Mouse (Mus musculus) intestine, embryonic 14.5 days (tissue): Measurements from ENCODE around the gene Lsm14a. TPM values are rescaled to one million over a fixed set of nuclear protein-coding genes. Genes with fewer than 3 reads are reported as not detected.
"Not testable (repeated sequence)": the region's sequence is repeated elsewhere in the genome, so short reads cannot be mapped to it uniquely, and the experiment has no call there.

ENCODE experiments used
- ATAC-seq: fragments of 200-750 bp; cut with Nextera tagmentation; replicated peaks from 2 replicates; pipeline ENCODE4 v1.8.0; 2017; ENCODE audit warnings: low read depth, moderate number of reproducible peaks, moderate TSS enrichment, moderate library complexity; ENCODE audit not compliant: low FRiP score, low TSS enrichment
- DNase-seq: peaks from one replicate; pipeline ENCODE4 v3.0.0-alpha.2; 2018; ENCODE audit warnings: low spot score
- H3K27ac ChIP-seq: fragments of 300-500 bp; sonication (generic); 2 replicates; pipeline ENCODE4 v1.5.1; 2014; ENCODE audit warnings: low read depth, mild to moderate bottlenecking, control low read depth
- H3K27me3 ChIP-seq: fragments of 300-500 bp; sonication (generic); replicated peaks from 2 replicates; pipeline ENCODE4 v1.6.1; 2014; ENCODE audit warnings: low read length, control low read depth; ENCODE audit not compliant: control insufficient read depth, insufficient read depth
- H3K36me3 ChIP-seq: fragments of 300-500 bp; sonication (generic); 2 replicates; pipeline ENCODE4 v1.6.1; 2014; ENCODE audit warnings: low read length, control low read depth; ENCODE audit not compliant: control insufficient read depth, insufficient read depth
- H3K4me1 ChIP-seq: fragments of 300-500 bp; sonication (generic); replicated peaks from 2 replicates; pipeline ENCODE4 v1.6.1; 2014; ENCODE audit warnings: low read length, control low read depth, mixed read lengths; ENCODE audit not compliant: control insufficient read depth, insufficient read depth
- H3K4me2 ChIP-seq: fragments of 300-500 bp; sonication (generic); 2 replicates; pipeline ENCODE4 v1.6.1; 2014; ENCODE audit warnings: low read length
- H3K4me3 ChIP-seq: fragments of 300-500 bp; sonication (generic); 2 replicates; pipeline ENCODE4 v1.5.1; 2014; ENCODE audit warnings: low read depth, low read length, control low read depth, mixed read lengths
- H3K9ac ChIP-seq: fragments of 300-500 bp; sonication (generic); 2 replicates; pipeline ENCODE4 v1.6.1; 2014; ENCODE audit warnings: mild to moderate bottlenecking, low read length
- H3K9me3 ChIP-seq: fragments of 300-500 bp; sonication (generic); 2 replicates; pipeline ENCODE4 v1.6.1; 2016; ENCODE audit warnings: low read length, control low read depth; ENCODE audit not compliant: control insufficient read depth
- WGBS: fragments of 180-500 bp; shearing (Covaris S2); extraction: QIAGEN DNeasy Blood & Tissue Kit; methylation state at CpG from one replicate; pipeline ENCODE4 v1.1.7; 2014; 5-methylcytosine and 5-hydroxymethylcytosine counted together
- polyA plus RNA-seq: library from polyadenylated mRNA; unstranded; fragments of >200 nt; fragmentation: Nextera tagmentation; extraction: Ambion mirVana; gene quantifications from 2 replicates; pipeline ENCODE4 v1.2.1, GENCODE M21; 2014

The Lsm14a gene
- polyA plus RNA-seq, 1 experiment from 2014 or later, result 53.1 TPM

GRCm38 (mm10) chr7:34336545-34336944 lies 56.6 kb downstream of the Lsm14a start:
- ATAC-seq, DNase-seq, H3K9me3 ChIP-seq, H3K4me2 ChIP-seq, H3K27me3 ChIP-seq, H3K27ac ChIP-seq, H3K4me3 ChIP-seq, H3K4me1 ChIP-seq, H3K9ac ChIP-seq: not testable (repeated sequence)
- peaks cover 15% of the 10 kb centered on the region for H3K36me3 ChIP-seq
- WGBS, result 78% methylated on average over 1 of the region's 1 CpGs

- Histone ChIP-seq H3K4me2 (no peak overlapping the region), H3K27me3 (no peaks in the 10 kb centered on the region), H3K9me3 (no peaks in the 10 kb centered on the region), H3K36me3 (no peaks in the 10 kb centered on the region), H3K4me3 (no peak overlapping the region), H3K27ac (no peak overlapping the region), H3K9ac (no peak overlapping the region), H3K4me1 (no peaks in the 10 kb centered on the region)
- 0 out of 2 replicates have a peak, but pooled peaks have one; percentile 62 for ATAC-seq
- no peak for DNase-seq
- 33% methylated on average over 3 of the region's 3 CpGs for WGBS
Observed at GRCm38 (mm10) chr7:34327493-34327892, 65.6 kb downstream of the Lsm14a start.

- DNase-seq (no peak), ATAC-seq (no peak)
- Histone ChIP-seq H3K36me3 (no peaks in the 10 kb centered on the region), H3K9me3 (no peaks in the 10 kb centered on the region), H3K4me3 (no peak overlapping the region), H3K27ac (no peak overlapping the region), H3K4me2 (no peak overlapping the region), H3K27me3 (no peaks in the 10 kb centered on the region), H3K9ac (no peak overlapping the region), H3K4me1 (no peaks in the 10 kb centered on the region)
- WGBS, result 96% methylated on average over 1 of the region's 1 CpGs
Observed at GRCm38 (mm10) chr7:34324857-34325256, 68.3 kb downstream of the Lsm14a start.

GRCm38 (mm10) chr7:34324005-34324404 lies 69.1 kb downstream of the Lsm14a start:
- Histone ChIP-seq H3K9me3 (no peaks in the 10 kb centered on the region), H3K4me2 (no peak overlapping the region), H3K27me3 (no peaks in the 10 kb centered on the region), H3K4me1 (no peaks in the 10 kb centered on the region), H3K9ac (no peak overlapping the region), H3K36me3 (no peaks in the 10 kb centered on the region), H3K4me3 (no peak overlapping the region), H3K27ac (no peak overlapping the region)
- DNase-seq (no peak), ATAC-seq (no peak)
- 97% methylated on average over 2 of the region's 2 CpGs for WGBS

DNA sequence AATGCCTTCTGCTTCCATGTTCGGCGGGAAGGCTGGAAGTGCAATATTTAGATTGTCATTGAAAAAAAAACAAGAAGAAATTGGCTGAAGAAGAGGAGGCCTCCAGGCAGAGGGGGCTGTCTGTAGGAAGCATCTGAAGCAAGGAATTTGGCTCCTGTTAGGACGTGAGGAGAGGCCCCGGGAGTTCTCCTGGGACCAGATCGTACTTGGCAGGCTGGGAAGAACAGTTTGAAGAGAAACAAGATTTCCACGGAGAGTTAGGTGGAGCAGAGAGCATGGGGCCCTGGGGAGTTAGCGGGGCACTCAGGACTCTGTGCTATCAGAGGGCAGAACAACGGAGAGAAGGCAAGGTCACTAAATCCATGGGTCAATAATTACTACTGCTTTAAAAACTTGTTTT lies 69.8 kb downstream of the Lsm14a start:
- no peaks in the 10 kb centered on the region for H3K36me3 ChIP-seq
- H3K27me3 ChIP-seq, result no peaks in the 10 kb centered on the region
- H3K4me1 ChIP-seq, result peaks cover 3% of the 10 kb centered on the region
- H3K9me3 ChIP-seq, result no peaks in the 10 kb centered on the region
- ATAC-seq, result no peak
- DNase-seq, result no peak
- 60% methylated on average over 8 of the region's 8 CpGs for WGBS
- no peak overlapping the region; the same call in 1 of the 2 replicates for H3K27ac ChIP-seq
- no peak overlapping the region for H3K9ac ChIP-seq
- H3K4me2 ChIP-seq, result no peak overlapping the region
- no peak overlapping the region for H3K4me3 ChIP-seq

- H3K4me2 ChIP-seq, result no peak overlapping the region
- no peak overlapping the region for H3K4me3 ChIP-seq
- DNase-seq (no peak), ATAC-seq (no peak)
- H3K36me3 ChIP-seq, result no peaks in the 10 kb centered on the region
- H3K9me3 ChIP-seq, result no peaks in the 10 kb centered on the region
- no peak overlapping the region for H3K9ac ChIP-seq
- H3K27me3 ChIP-seq, result no peaks in the 10 kb centered on the region
- H3K27ac ChIP-seq, result no peak overlapping the region
- 92% methylated on average over 4 of the region's 4 CpGs for WGBS
- peaks cover 9% of the 10 kb centered on the region for H3K4me1 ChIP-seq
Observed at GRCm38 (mm10) chr7:34321958-34322357, 71.2 kb downstream of the Lsm14a start.

- no peaks in the 10 kb centered on the region for H3K36me3 ChIP-seq
- H3K9ac ChIP-seq, result no peak overlapping the region
- no peak overlapping the region for H3K27ac ChIP-seq
- no peak overlapping the region for H3K4me3 ChIP-seq
- peaks cover 9% of the 10 kb centered on the region for H3K4me1 ChIP-seq
- no peaks in the 10 kb centered on the region for H3K9me3 ChIP-seq
- H3K4me2 ChIP-seq, result no peak overlapping the region
- H3K27me3 ChIP-seq, result no peaks in the 10 kb centered on the region
- WGBS, result 61% methylated on average over 5 of the region's 5 CpGs
- DNase-seq (no peak), ATAC-seq (no peak)
Observed at GRCm38 (mm10) chr7:34321119-34321518, 72.0 kb downstream of the Lsm14a start.

- Histone ChIP-seq H3K27me3 (no peaks in the 10 kb centered on the region), H3K4me2 (no peak overlapping the region), H3K27ac (no peak overlapping the region), H3K36me3 (no peaks in the 10 kb centered on the region), H3K9me3 (no peaks in the 10 kb centered on the region), H3K4me1 (peaks cover 9% of the 10 kb centered on the region), H3K9ac (no peak overlapping the region), H3K4me3 (no peak overlapping the region)
- no peak for ATAC-seq
- no peak for DNase-seq
- 43% methylated on average over 3 of the region's 3 CpGs for whole genome bisulfite sequencing
Observed at GRCm38 (mm10) chr7:34319957-34320356, 73.2 kb downstream of the Lsm14a start.

DNA sequence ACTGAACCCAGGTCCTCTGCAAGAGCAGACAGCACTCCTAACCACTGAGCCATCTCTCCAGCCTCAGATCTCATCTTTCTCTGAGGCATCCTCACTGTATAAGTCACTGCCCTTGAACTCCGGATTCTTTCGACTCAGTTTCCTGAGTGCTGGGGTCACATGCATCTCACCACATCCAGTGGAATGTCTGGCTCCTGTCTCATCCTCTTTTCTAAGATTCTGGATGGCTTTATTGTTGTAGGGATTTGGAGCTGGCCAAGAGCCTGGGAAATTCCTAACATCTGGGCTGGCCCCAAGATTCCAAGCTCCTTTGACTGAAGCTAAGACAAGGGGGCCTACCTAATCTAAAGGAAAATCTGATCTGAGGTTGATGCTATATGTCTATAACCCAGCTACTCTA lies 74.0 kb downstream of the Lsm14a start:
- no peaks in the 10 kb centered on the region for H3K9me3 ChIP-seq
- H3K4me3 ChIP-seq, result no peak overlapping the region
- H3K27ac ChIP-seq, result peak overlapping the region; percentile 72; the same call in 1 of the 2 replicates
- H3K4me1 ChIP-seq, result peaks cover 9% of the 10 kb centered on the region
- WGBS, result 54% methylated on average over 2 of the region's 2 CpGs
- no peak overlapping the region for H3K9ac ChIP-seq
- ATAC-seq, result no peak
- no peak for DNase-seq
- H3K4me2 ChIP-seq, result no peak overlapping the region
- no peaks in the 10 kb centered on the region for H3K27me3 ChIP-seq
- H3K36me3 ChIP-seq, result no peaks in the 10 kb centered on the region
